Mouse (Mus musculus): ENCODE measurements around the gene Gemin5. TPM values are rescaled to one million over a fixed set of nuclear protein-coding genes. Genes with fewer than 3 reads are reported as not detected.

Gemin5 gene
- total and polyA plus RNA-seq, 3 experiments, result 66.7 to 89.6 (median 88.6) TPM

GRCm38 (mm10) chr11:58139466-58139865, 28.9 kb downstream of the Gemin5 start:
- H3K4me1 ChIP-seq (ENCODE audit: control insufficient read depth in 1 of 2, insufficient read depth in 2 of 2), result peaks cover 6 to 12% of the 10 kb centered on the region in 2 experiments; a peak in 3 of 4 replicates
- no peak for DNase-seq (ENCODE audit: extremely low read depth)
- dilution Hi-C loops (cut with MboI; ENCODE audit: extremely low pct_ligation_motif_present, extremely low pct_unique_long_range_greater_than_20kb, low sequenced_read_pairs) (no loop called here), in situ Hi-C loops (cut with MboI; ENCODE audit: low pct_ligation_motif_present, low pct_unique_long_range_greater_than_20kb, low sequenced_read_pairs) (no loop called here)
- no peak overlapping the region for H3K27ac ChIP-seq (ENCODE audit: insufficient read depth, low read depth)
- no peak overlapping the region for H3K9ac ChIP-seq (ENCODE audit: insufficient read depth, low read depth)
- peaks cover 2% of the 10 kb centered on the region for H3K9me3 ChIP-seq (replicated peaks; ENCODE audit: low read length)
- H3K4me2 ChIP-seq (ENCODE audit: insufficient read depth, low read depth, poor library complexity, severe bottlenecking), result no peak overlapping the region
- no peaks in the 10 kb centered on the region for H3K79me2 ChIP-seq (replicated peaks; ENCODE audit: control insufficient read depth, extremely low read depth, insufficient read depth, poor library complexity, severe bottlenecking)
- no peak for TF ChIP-seq ZC3H11A (IDR thresholded peaks at IDR 0.05; ENCODE audit: low read depth, low read length)
- no peak for TF ChIP-seq JUN (IDR thresholded peaks at IDR 0.05; ENCODE audit: insufficient read depth, low read depth, low read length)
- TF ChIP-seq SMC3 (IDR thresholded peaks at IDR 0.05; ENCODE audit: low read depth, low read length), result no peak
- no peak for TF ChIP-seq ZNF384 (IDR thresholded peaks at IDR 0.05; ENCODE audit: low read depth, low read length)
- no peak for TF ChIP-seq CTCF (conservative IDR thresholded peaks at IDR 0.05 in 1 of 2, IDR thresholded peaks at IDR 0.05 in 1 of 2; ENCODE audit: low read depth in 2 of 2, low read length in 2 of 2)
- no peak for TF ChIP-seq HCFC1 (IDR thresholded peaks at IDR 0.05; ENCODE audit: low read depth, low read length)
- TF ChIP-seq NELFE (IDR thresholded peaks at IDR 0.05; ENCODE audit: low read depth, low read length), result no peak
- no peak for TF ChIP-seq POLR2A (IDR thresholded peaks at IDR 0.05; ENCODE audit: low read depth, low read length)
- no peak for TF ChIP-seq EP300 (IDR thresholded peaks at IDR 0.05; ENCODE audit: low read length)
- no peak for TF ChIP-seq USF2 (conservative IDR thresholded peaks at IDR 0.05; ENCODE audit: low read depth, low read length)
- no peak for TF ChIP-seq RAD21 (IDR thresholded peaks at IDR 0.05; ENCODE audit: low read depth, low read length)
- TF ChIP-seq ELF1 (IDR thresholded peaks at IDR 0.05; ENCODE audit: low read depth, low read length), result no peak
- TF ChIP-seq ZMIZ1 (IDR thresholded peaks at IDR 0.05; ENCODE audit: low read depth, low read length), result no peak
- TF ChIP-seq RCOR1 (conservative IDR thresholded peaks at IDR 0.05; ENCODE audit: low read depth, low read length), result no peak
- TF ChIP-seq IRF4 (IDR thresholded peaks at IDR 0.05; ENCODE audit: low read depth, low read length), result no peak
- no peak for TF ChIP-seq GABPA (IDR thresholded peaks at IDR 0.05; ENCODE audit: insufficient replicate concordance, low read depth, low read length)
- TF ChIP-seq NRF1 (IDR thresholded peaks at IDR 0.05; ENCODE audit: low read depth, low read length), result no peak
- no peak for TF ChIP-seq UBTF (IDR thresholded peaks at IDR 0.05; ENCODE audit: low read depth, low read length)
- TF ChIP-seq MAX (IDR thresholded peaks at IDR 0.05; ENCODE audit: low read length), result no peak
- no peak overlapping the region for H3K4me3 ChIP-seq (replicated peaks in 1 of 3; ENCODE audit: low read depth in 2 of 3, low read length in 2 of 3, poor library complexity in 1 of 3)
- no peaks in the 10 kb centered on the region for H3K27me3 ChIP-seq (replicated peaks)
- H3K36me3 ChIP-seq (replicated peaks in 1 of 2; ENCODE audit: control insufficient read depth in 1 of 2, insufficient read depth in 1 of 2, low read length in 1 of 2), result peaks cover 71 to 92% of the 10 kb centered on the region in 2 experiments

GRCm38 (mm10) chr11:58138821-58139220, 29.5 kb downstream of the Gemin5 start:
- Histone ChIP-seq H3K27me3 (replicated peaks) (no peaks in the 10 kb centered on the region), H3K27ac (ENCODE audit: insufficient read depth, low read depth) (no peak overlapping the region), H3K4me1 (ENCODE audit: control insufficient read depth in 1 of 2, insufficient read depth in 2 of 2) (peaks cover 2 to 6% of the 10 kb centered on the region in 2 experiments; a peak in 3 of 4 replicates), H3K79me2 (replicated peaks; ENCODE audit: control insufficient read depth, extremely low read depth, insufficient read depth, poor library complexity, severe bottlenecking) (no peaks in the 10 kb centered on the region), H3K4me3 (replicated peaks in 1 of 3; ENCODE audit: low read depth in 2 of 3, low read length in 2 of 3, poor library complexity in 1 of 3) (no peak overlapping the region), H3K4me2 (ENCODE audit: insufficient read depth, low read depth, poor library complexity, severe bottlenecking) (no peak overlapping the region), H3K9me3 (replicated peaks; ENCODE audit: low read length) (peaks cover 2% of the 10 kb centered on the region), H3K9ac (ENCODE audit: insufficient read depth, low read depth) (no peak overlapping the region), H3K36me3 (replicated peaks in 1 of 2; ENCODE audit: control insufficient read depth in 1 of 2, insufficient read depth in 1 of 2, low read length in 1 of 2) (peaks cover 77 to 94% of the 10 kb centered on the region in 2 experiments)
- dilution Hi-C loops (cut with MboI; ENCODE audit: extremely low pct_ligation_motif_present, extremely low pct_unique_long_range_greater_than_20kb, low sequenced_read_pairs) (no loop called here), in situ Hi-C loops (cut with MboI; ENCODE audit: low pct_ligation_motif_present, low pct_unique_long_range_greater_than_20kb, low sequenced_read_pairs) (no loop called here)
- no peak for TF ChIP-seq HCFC1 (IDR thresholded peaks at IDR 0.05; ENCODE audit: low read depth, low read length)
- no peak for TF ChIP-seq RAD21 (IDR thresholded peaks at IDR 0.05; ENCODE audit: low read depth, low read length)
- no peak for TF ChIP-seq PAX5 (IDR thresholded peaks at IDR 0.05; ENCODE audit: low read length)
- TF ChIP-seq USF1 (IDR thresholded peaks at IDR 0.05; ENCODE audit: low read depth, low read length), result no peak
- no peak for TF ChIP-seq BHLHE40 (IDR thresholded peaks at IDR 0.05; ENCODE audit: low read depth, low read length)
- TF ChIP-seq USF2 (conservative IDR thresholded peaks at IDR 0.05; ENCODE audit: low read depth, low read length), result no peak
- no peak for TF ChIP-seq CHD2 (IDR thresholded peaks at IDR 0.05; ENCODE audit: low read length)
- no peak for TF ChIP-seq JUN (IDR thresholded peaks at IDR 0.05; ENCODE audit: insufficient read depth, low read depth, low read length)
- TF ChIP-seq ZC3H11A (IDR thresholded peaks at IDR 0.05; ENCODE audit: low read depth, low read length), result no peak
- no peak for TF ChIP-seq ELF1 (IDR thresholded peaks at IDR 0.05; ENCODE audit: low read depth, low read length)
- no peak for TF ChIP-seq TCF12 (IDR thresholded peaks at IDR 0.05; ENCODE audit: low read depth, low read length)
- no peak for TF ChIP-seq MEF2A (IDR thresholded peaks at IDR 0.05; ENCODE audit: borderline replicate concordance, low read depth, low read length)
- no peak for TF ChIP-seq EP300 (IDR thresholded peaks at IDR 0.05; ENCODE audit: low read length)
- TF ChIP-seq TBP (conservative IDR thresholded peaks at IDR 0.05; ENCODE audit: low read depth, low read length), result no peak
- no peak for TF ChIP-seq JUND (conservative IDR thresholded peaks at IDR 0.05; ENCODE audit: low read depth, low read length)
- no peak for TF ChIP-seq KAT2A (IDR thresholded peaks at IDR 0.05; ENCODE audit: insufficient replicate concordance, low read length)
- TF ChIP-seq ZNF384 (IDR thresholded peaks at IDR 0.05; ENCODE audit: low read depth, low read length), result no peak
- no peak for TF ChIP-seq RCOR1 (conservative IDR thresholded peaks at IDR 0.05; ENCODE audit: low read depth, low read length)
- no peak for DNase-seq (ENCODE audit: extremely low read depth)

Measured in CH12.LX (cell line).